10 mouse cellular contexts compared by ENCODE assay signal in genomic region chr5:117572428-117572827, GRCm38 (mm10).
A peak's percentile ranks its signal among the peaks of the same experiment; 100 is the strongest.
DNase-seq lines count a peak whose midpoint lies in the region; ATAC-seq and TF ChIP-seq lines count a peak whose summit lies in the region.
"Had no signal": no experiment of that assay in that cellular context is flagged by ENCODE, and none has a peak within 500 bp of the region (broad histone marks: within the 10 kb centered on the region; RNA-seq: fewer than 3 reads in every experiment).

No protein-coding gene starts in this region.

- H3K4me1 ChIP-seq in forebrain, embryonic 14.5 days (ENCODE audit: control insufficient read depth, insufficient read depth, low read length): no peaks in the 10 kb centered on the region
- no peaks in the 10 kb centered on the region for H3K4me1 ChIP-seq in forebrain, embryonic 12.5 days
- H3K4me1 ChIP-seq in midbrain, embryonic 11.5 days (ENCODE audit: control insufficient read depth, insufficient read depth, low read length): no peaks in the 10 kb centered on the region
- no peaks in the 10 kb centered on the region for H3K4me1 ChIP-seq in midbrain, embryonic 13.5 days (replicated peaks)
- H3K4me1 ChIP-seq in midbrain, postnatal 0 days (ENCODE audit: insufficient read depth, low read length): no peaks in the 10 kb centered on the region
- H3K4me1 ChIP-seq: limb, embryonic 12.5 days; lung, embryonic 15.5 days had no signal

- H3K36me3 ChIP-seq in forebrain, embryonic 14.5 days (ENCODE audit: control insufficient read depth, insufficient read depth, low read length): no peaks in the 10 kb centered on the region
- no peaks in the 10 kb centered on the region for H3K36me3 ChIP-seq in forebrain, embryonic 12.5 days (replicated peaks)
- no peaks in the 10 kb centered on the region for H3K36me3 ChIP-seq in midbrain, embryonic 11.5 days (ENCODE audit: control insufficient read depth, insufficient read depth, low read length)
- no peaks in the 10 kb centered on the region for H3K36me3 ChIP-seq in midbrain, embryonic 13.5 days
- H3K36me3 ChIP-seq in midbrain, postnatal 0 days (ENCODE audit: insufficient read depth, low read length): no peaks in the 10 kb centered on the region
- H3K36me3 ChIP-seq: limb, embryonic 12.5 days; lung, embryonic 15.5 days had no signal

- peak; percentile 59 for DNase-seq in forebrain, embryonic 14.5 days (ENCODE audit: low spot score)
- DNase-seq in midbrain, embryonic 11.5 days (ENCODE audit: low spot score, missing footprints): peak; percentile 77
- DNase-seq in kidney, adult 8-10 months: peak; percentile 30 to 50
- DNase-seq in midbrain, postnatal 0 days (ENCODE audit: low spot score): peak; percentile 60
- DNase-seq in urinary bladder, adult 2 months (ENCODE audit: low spot score): no peak
- DNase-seq: heart, postnatal 36 days had no signal

- 66% methylated on average over 14 of the region's 14 CpGs for WGBS in forebrain, embryonic 14.5 days
- 84% methylated on average over 14 of the region's 14 CpGs for WGBS in forebrain, embryonic 12.5 days
- 83% methylated on average over 14 of the region's 14 CpGs for WGBS in midbrain, embryonic 11.5 days
- 73% methylated on average over 14 of the region's 14 CpGs for WGBS in midbrain, embryonic 13.5 days
- 66% methylated on average over 14 of the region's 14 CpGs for WGBS in midbrain, postnatal 0 days

- peak; percentile 34; the same call in 1 of the 2 replicates for TF ChIP-seq CTCF in midbrain, postnatal 0 days (IDR thresholded peaks at IDR 0.05)

- no peak for ATAC-seq in forebrain, embryonic 14.5 days
- no peak for ATAC-seq in forebrain, embryonic 12.5 days (ENCODE audit: low FRiP score)
- ATAC-seq in midbrain, embryonic 11.5 days (ENCODE audit: low FRiP score): no peak
- no peak for ATAC-seq in midbrain, embryonic 13.5 days
- ATAC-seq in midbrain, postnatal 0 days (ENCODE audit: low FRiP score): no peak

- no peak overlapping the region for H3K4me2 ChIP-seq in forebrain, embryonic 14.5 days (ENCODE audit: low read length)
- H3K4me2 ChIP-seq in forebrain, embryonic 12.5 days: no peak overlapping the region
- H3K4me2 ChIP-seq in midbrain, embryonic 11.5 days: no peak overlapping the region
- no peak overlapping the region for H3K4me2 ChIP-seq in midbrain, embryonic 13.5 days (replicated peaks)
- no peak overlapping the region for H3K4me2 ChIP-seq in midbrain, postnatal 0 days (ENCODE audit: low read depth, low read length, poor library complexity, severe bottlenecking)
- H3K4me2 ChIP-seq: limb, embryonic 12.5 days; lung, embryonic 15.5 days had no signal

- H3K9me3 ChIP-seq in forebrain, embryonic 14.5 days (replicated peaks; ENCODE audit: control insufficient read depth, low read length): no peaks in the 10 kb centered on the region
- no peaks in the 10 kb centered on the region for H3K9me3 ChIP-seq in forebrain, embryonic 12.5 days
- H3K9me3 ChIP-seq in midbrain, embryonic 11.5 days (ENCODE audit: control insufficient read depth, low read length): no peaks in the 10 kb centered on the region
- no peaks in the 10 kb centered on the region for H3K9me3 ChIP-seq in midbrain, embryonic 13.5 days
- H3K9me3 ChIP-seq in midbrain, postnatal 0 days (ENCODE audit: low read length): no peaks in the 10 kb centered on the region
- H3K9me3 ChIP-seq: lung, embryonic 15.5 days had no signal

- H3K9ac ChIP-seq in forebrain, embryonic 14.5 days (ENCODE audit: low read length): no peak overlapping the region
- H3K9ac ChIP-seq in forebrain, embryonic 12.5 days: no peak overlapping the region
- no peak overlapping the region for H3K9ac ChIP-seq in midbrain, embryonic 11.5 days (ENCODE audit: low read length)
- H3K9ac ChIP-seq in midbrain, embryonic 13.5 days (replicated peaks): no peak overlapping the region
- no peak overlapping the region for H3K9ac ChIP-seq in midbrain, postnatal 0 days (replicated peaks; ENCODE audit: low read length, poor library complexity, severe bottlenecking)
- H3K9ac ChIP-seq: limb, embryonic 12.5 days; lung, embryonic 15.5 days had no signal

- no peak overlapping the region for H3K4me3 ChIP-seq in forebrain, embryonic 14.5 days (ENCODE audit: low read depth, low read length)
- no peak overlapping the region for H3K4me3 ChIP-seq in forebrain, embryonic 12.5 days (replicated peaks)
- no peak overlapping the region for H3K4me3 ChIP-seq in midbrain, embryonic 11.5 days (ENCODE audit: low read depth, low read length)
- no peak overlapping the region for H3K4me3 ChIP-seq in midbrain, embryonic 13.5 days (replicated peaks)
- no peak overlapping the region for H3K4me3 ChIP-seq in midbrain, postnatal 0 days (ENCODE audit: low read depth, low read length)
- H3K4me3 ChIP-seq: limb, embryonic 12.5 days; lung, embryonic 15.5 days had no signal

- H3K27ac ChIP-seq in forebrain, embryonic 14.5 days (ENCODE audit: low read depth, low read length): no peak overlapping the region
- no peak overlapping the region for H3K27ac ChIP-seq in forebrain, embryonic 12.5 days
- no peak overlapping the region for H3K27ac ChIP-seq in midbrain, embryonic 11.5 days (ENCODE audit: low read depth, low read length)
- H3K27ac ChIP-seq in midbrain, embryonic 13.5 days: no peak overlapping the region
- no peak overlapping the region for H3K27ac ChIP-seq in midbrain, postnatal 0 days (ENCODE audit: low read depth, low read length)
- H3K27ac ChIP-seq: limb, embryonic 12.5 days; lung, embryonic 15.5 days had no signal

- no peaks in the 10 kb centered on the region for H3K27me3 ChIP-seq in forebrain, embryonic 14.5 days (replicated peaks; ENCODE audit: control insufficient read depth, insufficient read depth, low read length)
- H3K27me3 ChIP-seq in forebrain, embryonic 12.5 days: no peaks in the 10 kb centered on the region
- no peaks in the 10 kb centered on the region for H3K27me3 ChIP-seq in midbrain, embryonic 11.5 days (ENCODE audit: control insufficient read depth, insufficient read depth, low read length)
- no peaks in the 10 kb centered on the region for H3K27me3 ChIP-seq in midbrain, embryonic 13.5 days
- no peaks in the 10 kb centered on the region for H3K27me3 ChIP-seq in midbrain, postnatal 0 days (ENCODE audit: insufficient read depth, low read length)
- H3K27me3 ChIP-seq: limb, embryonic 12.5 days; lung, embryonic 15.5 days had no signal
